ENCODE assay signal across 8 mouse cellular contexts in genomic region chr9:35198945-35199771, GRCm38 (mm10). TPM values are rescaled to one million over a fixed set of nuclear protein-coding genes. Genes with fewer than 3 reads are reported as not detected.
DNase-seq lines count a peak whose midpoint lies in the region; ATAC-seq and TF ChIP-seq lines count a peak whose summit lies in the region.

No protein-coding gene starts in this region.

- peak overlapping the region; percentile 62 for H3K9ac ChIP-seq in hindbrain, embryonic 14.5 days
- H3K9ac ChIP-seq in midbrain, embryonic 11.5 days (ENCODE audit: low read length) = peak overlapping the region; percentile 88

- peak overlapping the region; percentile 75 for H3K4me2 ChIP-seq in hindbrain, embryonic 14.5 days (replicated peaks)
- H3K4me2 ChIP-seq in midbrain, embryonic 11.5 days = peak overlapping the region; percentile 83

- no peak overlapping the region for H3K27ac ChIP-seq in cortical plate, adult 2 months (ENCODE audit: insufficient read depth, low read length)
- no peak overlapping the region for H3K27ac ChIP-seq in hindbrain, embryonic 14.5 days
- no peak overlapping the region for H3K27ac ChIP-seq in midbrain, embryonic 11.5 days (ENCODE audit: low read depth, low read length)

- DNase-seq in lung, adult 2 months = no peak
- no peak for DNase-seq in lung, postnatal 10 days
- DNase-seq in hindbrain, embryonic 14.5 days (ENCODE audit: low spot score) = no peak
- DNase-seq in midbrain, embryonic 11.5 days (ENCODE audit: low spot score, missing footprints) = peak; percentile 81
- DNase-seq in left cerebral cortex, postnatal 10 days (ENCODE audit: extremely low spot score in 1 of 2, low spot score in 2 of 2) = no peak
- DNase-seq in cerebellum, postnatal 4 days (ENCODE audit: low spot score in 2 of 2) = no peak
- no peak for DNase-seq in gastrocnemius, postnatal 10 days

- H3K4me3 ChIP-seq in lung, adult 2 months (replicated peaks; ENCODE audit: extremely low read depth, low read depth, low read length) = peak overlapping the region; percentile 60
- peak overlapping the region; percentile 44 for H3K4me3 ChIP-seq in cortical plate, adult 2 months (ENCODE audit: insufficient read depth, low read length)
- H3K4me3 ChIP-seq in hindbrain, embryonic 14.5 days (replicated peaks; ENCODE audit: low read length) = peak overlapping the region; percentile 49
- peak overlapping the region; percentile 71 for H3K4me3 ChIP-seq in midbrain, embryonic 11.5 days (ENCODE audit: low read depth, low read length)

- 0 out of 2 replicates have a peak, but pooled peaks have one; percentile 6 for TF ChIP-seq POLR2A in lung, adult 2 months (IDR thresholded peaks at IDR 0.05; ENCODE audit: borderline replicate concordance, extremely low read depth, low read depth, low read length)
- no peak for TF ChIP-seq POLR2A in cortical plate, adult 2 months (IDR thresholded peaks at IDR 0.05; ENCODE audit: extremely low read depth, insufficient read depth, low read length)

- peaks cover 7% of the 10 kb centered on the region; the same call in 1 of the 2 replicates for H3K36me3 ChIP-seq in hindbrain, embryonic 14.5 days (replicated peaks; ENCODE audit: control insufficient read depth, insufficient read depth)
- H3K36me3 ChIP-seq in midbrain, embryonic 11.5 days (ENCODE audit: control insufficient read depth, insufficient read depth, low read length) = no peaks in the 10 kb centered on the region

- WGBS in lung, adult 2 months = 17% methylated on average over 18 of the region's 18 CpGs
- 29% methylated on average over 18 of the region's 18 CpGs for WGBS in hindbrain, embryonic 14.5 days
- 27% methylated on average over 18 of the region's 18 CpGs for WGBS in midbrain, embryonic 11.5 days

- no peaks in the 10 kb centered on the region for H3K27me3 ChIP-seq in hindbrain, embryonic 14.5 days (ENCODE audit: control insufficient read depth, insufficient read depth, low read length)
- no peaks in the 10 kb centered on the region for H3K27me3 ChIP-seq in midbrain, embryonic 11.5 days (ENCODE audit: control insufficient read depth, insufficient read depth, low read length)

- TF ChIP-seq CTCF in lung, adult 2 months (IDR thresholded peaks at IDR 0.05; ENCODE audit: insufficient read depth, low read length) = no peak
- no peak for TF ChIP-seq CTCF in cortical plate, adult 2 months (IDR thresholded peaks at IDR 0.05; ENCODE audit: extremely low read depth, insufficient read depth, low read length)

- no peaks in the 10 kb centered on the region for H3K9me3 ChIP-seq in hindbrain, embryonic 14.5 days (ENCODE audit: control insufficient read depth, low read length)
- no peaks in the 10 kb centered on the region for H3K9me3 ChIP-seq in midbrain, embryonic 11.5 days (ENCODE audit: control insufficient read depth, low read length)

- intact Hi-C loops in left cerebral cortex, postnatal 10 days (cut with DNase I) = no loop called here

- ATAC-seq in hindbrain, embryonic 14.5 days (ENCODE audit: low FRiP score) = peak; percentile 72; the same call in 1 of the 2 replicates
- ATAC-seq in midbrain, embryonic 11.5 days (ENCODE audit: low FRiP score) = peak; percentile 79

- peaks cover 8% of the 10 kb centered on the region for H3K4me1 ChIP-seq in lung, adult 2 months (ENCODE audit: control insufficient read depth, insufficient read depth, low read length)
- H3K4me1 ChIP-seq in cortical plate, adult 2 months (ENCODE audit: control insufficient read depth, insufficient read depth, low read length) = peaks cover 1% of the 10 kb centered on the region; the same call in 1 of the 2 replicates
- H3K4me1 ChIP-seq in hindbrain, embryonic 14.5 days (replicated peaks; ENCODE audit: control insufficient read depth, insufficient read depth, low read length) = peaks cover 9% of the 10 kb centered on the region; the same call in 1 of the 2 replicates
- H3K4me1 ChIP-seq in midbrain, embryonic 11.5 days (ENCODE audit: control insufficient read depth, insufficient read depth, low read length) = peaks cover 7% of the 10 kb centered on the region; the same call in 1 of the 2 replicates

RNA-seq across cellular contexts. Expression of gene Srpr, which starts 0.8 kb away (rescaled TPM):
- polyA plus RNA-seq in lung, adult 2 months (2012; rRNA removed) = 72.4 and 88.1 TPM in 2 replicates
- polyA plus RNA-seq in cortical plate, adult 2 months (2012; rRNA removed) = 50.5 and 52.8 TPM in 2 replicates
- polyA plus RNA-seq in hindbrain, embryonic 14.5 days (2014; fragmentation: Nextera tagmentation; extraction: Ambion mirVana) = 69.5 and 80.1 TPM in 2 replicates
- 95.7 and 96.9 TPM in 2 replicates for polyA plus RNA-seq in midbrain, embryonic 11.5 days (2014; fragmentation: Nextera tagmentation; extraction: Ambion mirVana)
- 10 to 100 TPM; 54.4 to 61.0 TPM for total RNA-seq in left cerebral cortex, postnatal 10 days (2021)
- total RNA-seq in gastrocnemius, postnatal 10 days (2021) = 100 to 1,000 TPM; 171 to 172 TPM

RNA-seq across cellular contexts. Expression of gene Tirap, which starts 0.9 kb away (rescaled TPM):
- 19.9 and 20.8 TPM in 2 replicates for polyA plus RNA-seq in lung, adult 2 months (2012; rRNA removed)
- polyA plus RNA-seq in cortical plate, adult 2 months (2012; rRNA removed) = 2.7 and 3.3 TPM in 2 replicates
- 4.0 and 4.9 TPM in 2 replicates for polyA plus RNA-seq in hindbrain, embryonic 14.5 days (2014; fragmentation: Nextera tagmentation; extraction: Ambion mirVana)
- polyA plus RNA-seq in midbrain, embryonic 11.5 days (2014; fragmentation: Nextera tagmentation; extraction: Ambion mirVana) = 14.1 and 14.6 TPM in 2 replicates
- total RNA-seq in left cerebral cortex, postnatal 10 days (2021) = 1 to 10 TPM; 2.3 to 3.4 TPM
- 10 to 100 TPM; 17.1 to 18.4 TPM for total RNA-seq in gastrocnemius, postnatal 10 days (2021)

RNA-seq across cellular contexts. Expression of gene Foxred1, which starts 11.7 kb away (rescaled TPM):
- polyA plus RNA-seq in lung, adult 2 months (2012; rRNA removed) = 12.4 and 18.3 TPM in 2 replicates
- polyA plus RNA-seq in cortical plate, adult 2 months (2012; rRNA removed) = 57.0 and 64.6 TPM in 2 replicates
- polyA plus RNA-seq in hindbrain, embryonic 14.5 days (2014; fragmentation: Nextera tagmentation; extraction: Ambion mirVana) = 36.2 and 40.4 TPM in 2 replicates
- 29.9 and 31.5 TPM in 2 replicates for polyA plus RNA-seq in midbrain, embryonic 11.5 days (2014; fragmentation: Nextera tagmentation; extraction: Ambion mirVana)
- total RNA-seq in left cerebral cortex, postnatal 10 days (2021) = 10 to 100 TPM; 39.3 to 41.7 TPM
- total RNA-seq in gastrocnemius, postnatal 10 days (2021) = 10 to 100 TPM; 34.8 to 41.1 TPM

RNA-seq across cellular contexts. Expression of gene Dcps, which starts 23.3 kb away (rescaled TPM):
- polyA plus RNA-seq in lung, adult 2 months (2012; rRNA removed) = 27.7 and 31.2 TPM in 2 replicates
- 23.1 and 25.3 TPM in 2 replicates for polyA plus RNA-seq in cortical plate, adult 2 months (2012; rRNA removed)
- polyA plus RNA-seq in hindbrain, embryonic 14.5 days (2014; fragmentation: Nextera tagmentation; extraction: Ambion mirVana) = 71.6 and 74.4 TPM in 2 replicates
- polyA plus RNA-seq in midbrain, embryonic 11.5 days (2014; fragmentation: Nextera tagmentation; extraction: Ambion mirVana) = 96.8 and 98.0 TPM in 2 replicates
- 10 to 100 TPM; 17.6 to 18.5 TPM for total RNA-seq in left cerebral cortex, postnatal 10 days (2021)
- 10 to 100 TPM; 11.2 TPM for total RNA-seq in gastrocnemius, postnatal 10 days (2021)
